Mouse (Mus musculus): ENCODE data around the gene Mamdc4. TPM values are rescaled to one million over a fixed set of nuclear protein-coding genes. Genes with fewer than 3 reads are reported as not detected.

The Mamdc4 gene
- polyA plus RNA-seq (2014; fragmentation: Nextera tagmentation; extraction: Ambion mirVana) = 1.3 and 5.0 TPM in 2 replicates

- Histone ChIP-seq H3K9me3 (ENCODE audit: control insufficient read depth, low read length) (no peaks in the 10 kb centered on the region), H3K27me3 (ENCODE audit: control insufficient read depth, insufficient read depth, low read length) (peaks cover 42% of the 10 kb centered on the region), H3K4me1 (replicated peaks; ENCODE audit: control insufficient read depth, insufficient read depth, low read length) (peaks cover 24% of the 10 kb centered on the region), H3K9ac (ENCODE audit: low read length) (peak within 1 kb of the TSS; percentile 67), H3K27ac (ENCODE audit: low read depth, low read length) (peak within 1 kb of the TSS; percentile 60), H3K4me2 (ENCODE audit: low read depth, low read length, severe bottlenecking) (peak within 1 kb of the TSS; percentile 90), H3K36me3 (ENCODE audit: control insufficient read depth, insufficient read depth, low read length) (no peaks in the 10 kb centered on the region), H3K4me3 (ENCODE audit: low read depth, low read length) (peak within 1 kb of the TSS; percentile 61)
- peak; percentile 96 for DNase-seq (ENCODE audit: low spot score)
- ATAC-seq (replicated peaks; ENCODE audit: low FRiP score) = peak; percentile 98
- under 1% methylated on average over 41 of the region's 45 CpGs for WGBS
Observed at GRCm38 (mm10) chr2:25574579-25575431, at the start of gene Mamdc4, which contains the start of gene Phpt1. Mamdc4 (minus strand) TSS chr2:25574845. Phpt1 (minus strand) TSS chr2:25575224.

GRCm38 (mm10) chr2:25621229-25622200 lies 46.9 kb upstream of the Mamdc4 start, which contains the start of gene Tmem141:
Tmem141 (minus strand) TSS chr2:25622005.
- 5% methylated on average over 34 of the region's 34 CpGs for WGBS
- Histone ChIP-seq H3K9me3 (ENCODE audit: control insufficient read depth, low read length) (no peaks in the 10 kb centered on the region), H3K4me3 (ENCODE audit: low read depth, low read length) (peak within 1 kb of the TSS; percentile 38), H3K27ac (ENCODE audit: low read depth, low read length) (no peak within 1 kb of the TSS), H3K4me2 (ENCODE audit: low read depth, low read length, severe bottlenecking) (peak within 1 kb of the TSS; percentile 72), H3K4me1 (replicated peaks; ENCODE audit: control insufficient read depth, insufficient read depth, low read length) (no peaks in the 10 kb centered on the region; the same call in 1 of the 2 replicates), H3K27me3 (ENCODE audit: control insufficient read depth, insufficient read depth, low read length) (peaks cover 7% of the 10 kb centered on the region), H3K9ac (ENCODE audit: low read length) (peak within 1 kb of the TSS; percentile 62), H3K36me3 (ENCODE audit: control insufficient read depth, insufficient read depth, low read length) (no peaks in the 10 kb centered on the region)
- DNase-seq (ENCODE audit: low spot score) = peak; percentile 88
- peak; percentile 92 for ATAC-seq (replicated peaks; ENCODE audit: low FRiP score)

- Histone ChIP-seq H3K4me2 (ENCODE audit: low read depth, low read length, severe bottlenecking) (no peak overlapping the region), H3K36me3 (ENCODE audit: control insufficient read depth, insufficient read depth, low read length) (no peaks in the 10 kb centered on the region), H3K27me3 (ENCODE audit: control insufficient read depth, insufficient read depth, low read length) (peaks cover 14% of the 10 kb centered on the region), H3K9me3 (ENCODE audit: control insufficient read depth, low read length) (no peaks in the 10 kb centered on the region), H3K4me3 (ENCODE audit: low read depth, low read length) (no peak overlapping the region), H3K27ac (ENCODE audit: low read depth, low read length) (no peak overlapping the region), H3K4me1 (replicated peaks; ENCODE audit: control insufficient read depth, insufficient read depth, low read length) (no peaks in the 10 kb centered on the region; the same call in 1 of the 2 replicates), H3K9ac (ENCODE audit: low read length) (no peak overlapping the region)
- ATAC-seq (replicated peaks; ENCODE audit: low FRiP score) = no peak; the same call in 1 of the 2 replicates
- no peak for DNase-seq (ENCODE audit: low spot score)
- WGBS = 88% methylated on average over 4 of the region's 4 CpGs
Observed at GRCm38 (mm10) chr2:25620852-25621228, 46.2 kb upstream of the Mamdc4 start.

- Histone ChIP-seq H3K36me3 (ENCODE audit: control insufficient read depth, insufficient read depth, low read length) (no peaks in the 10 kb centered on the region), H3K4me2 (ENCODE audit: low read depth, low read length, severe bottlenecking) (no peak overlapping the region), H3K9ac (ENCODE audit: low read length) (no peak overlapping the region), H3K4me1 (replicated peaks; ENCODE audit: control insufficient read depth, insufficient read depth, low read length) (no peaks in the 10 kb centered on the region; the same call in 1 of the 2 replicates), H3K4me3 (ENCODE audit: low read depth, low read length) (no peak overlapping the region), H3K27me3 (ENCODE audit: control insufficient read depth, insufficient read depth, low read length) (peaks cover 17% of the 10 kb centered on the region), H3K9me3 (ENCODE audit: control insufficient read depth, low read length) (no peaks in the 10 kb centered on the region), H3K27ac (ENCODE audit: low read depth, low read length) (no peak overlapping the region)
- ATAC-seq (replicated peaks; ENCODE audit: low FRiP score) = no peak
- WGBS = 85% methylated on average over 6 of the region's 6 CpGs
- DNase-seq (ENCODE audit: low spot score) = no peak
Observed at GRCm38 (mm10) chr2:25620386-25620785, 45.7 kb upstream of the Mamdc4 start.

GRCm38 (mm10) chr2:25617578-25617977 lies 42.9 kb upstream of the Mamdc4 start, which contains the start of gene Ccdc183:
Ccdc183 (minus strand) TSS chr2:25617678.
- Histone ChIP-seq H3K27me3 (ENCODE audit: control insufficient read depth, insufficient read depth, low read length) (peaks cover 22% of the 10 kb centered on the region), H3K4me2 (ENCODE audit: low read depth, low read length, severe bottlenecking) (no peak within 1 kb of the TSS), H3K4me1 (replicated peaks; ENCODE audit: control insufficient read depth, insufficient read depth, low read length) (no peaks in the 10 kb centered on the region; the same call in 1 of the 2 replicates), H3K27ac (ENCODE audit: low read depth, low read length) (no peak within 1 kb of the TSS), H3K36me3 (ENCODE audit: control insufficient read depth, insufficient read depth, low read length) (no peaks in the 10 kb centered on the region), H3K9me3 (ENCODE audit: control insufficient read depth, low read length) (no peaks in the 10 kb centered on the region), H3K9ac (ENCODE audit: low read length) (no peak within 1 kb of the TSS), H3K4me3 (ENCODE audit: low read depth, low read length) (no peak within 1 kb of the TSS)
- ATAC-seq (replicated peaks; ENCODE audit: low FRiP score) = no peak
- 77% methylated on average over 3 of the region's 3 CpGs for WGBS
- DNase-seq (ENCODE audit: low spot score) = no peak

DNA sequence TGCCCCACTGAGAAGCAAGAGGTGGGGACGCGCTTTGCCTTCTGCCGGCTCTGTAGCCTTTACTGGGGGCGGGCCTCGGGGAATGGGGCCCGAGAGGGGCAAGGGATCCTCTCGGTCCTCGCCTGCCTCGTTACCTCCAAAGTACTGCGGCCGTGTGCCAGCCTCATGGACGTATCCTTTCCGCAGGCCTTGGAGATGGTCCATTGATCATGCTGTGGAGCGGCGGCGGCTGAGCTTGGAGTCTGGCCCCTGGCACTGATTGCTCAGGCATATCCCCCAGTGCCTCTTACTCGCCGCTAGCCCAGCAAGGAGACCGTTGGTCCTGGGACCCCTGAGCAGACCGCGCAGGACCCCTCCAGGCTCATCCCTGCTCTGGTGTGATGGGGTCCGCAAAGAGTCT lies 41.8 kb upstream of the Mamdc4 start:
- Histone ChIP-seq H3K27me3 (ENCODE audit: control insufficient read depth, insufficient read depth, low read length) (peaks cover 22% of the 10 kb centered on the region), H3K4me1 (replicated peaks; ENCODE audit: control insufficient read depth, insufficient read depth, low read length) (no peaks in the 10 kb centered on the region; the same call in 1 of the 2 replicates), H3K36me3 (ENCODE audit: control insufficient read depth, insufficient read depth, low read length) (no peaks in the 10 kb centered on the region), H3K4me2 (ENCODE audit: low read depth, low read length, severe bottlenecking) (no peak overlapping the region), H3K4me3 (ENCODE audit: low read depth, low read length) (no peak overlapping the region), H3K27ac (ENCODE audit: low read depth, low read length) (no peak overlapping the region), H3K9me3 (ENCODE audit: control insufficient read depth, low read length) (no peaks in the 10 kb centered on the region), H3K9ac (ENCODE audit: low read length) (no peak overlapping the region)
- DNase-seq (ENCODE audit: low spot score) (no peak), ATAC-seq (replicated peaks; ENCODE audit: low FRiP score) (no peak)
- 22% methylated on average over 21 of the region's 22 CpGs for WGBS

GRCm38 (mm10) chr2:25608671-25609070 lies 34.0 kb upstream of the Mamdc4 start:
- H3K4me2 ChIP-seq (ENCODE audit: low read depth, low read length, severe bottlenecking) = peak overlapping the region; percentile 71

More at GRCm38 (mm10) chr2:25608671-25609070, 34.0 kb upstream of the Mamdc4 start:
- Histone ChIP-seq H3K9me3 (ENCODE audit: control insufficient read depth, low read length) (no peaks in the 10 kb centered on the region), H3K9ac (ENCODE audit: low read length) (peak overlapping the region; percentile 35; the same call in 1 of the 2 replicates), H3K27ac (ENCODE audit: low read depth, low read length) (no peak overlapping the region), H3K4me3 (ENCODE audit: low read depth, low read length) (peak overlapping the region; percentile 99), H3K4me1 (replicated peaks; ENCODE audit: control insufficient read depth, insufficient read depth, low read length) (peaks cover 3% of the 10 kb centered on the region; the same call in 1 of the 2 replicates), H3K27me3 (ENCODE audit: control insufficient read depth, insufficient read depth, low read length) (no peaks in the 10 kb centered on the region; the same call in 1 of the 2 replicates), H3K36me3 (ENCODE audit: control insufficient read depth, insufficient read depth, low read length) (no peaks in the 10 kb centered on the region)
- DNase-seq (ENCODE audit: low spot score) (no peak), ATAC-seq (replicated peaks; ENCODE audit: low FRiP score) (no peak)
- 67% methylated on average over 10 of the region's 10 CpGs for WGBS
